Mouse (Mus musculus) embryonic fibroblast, embryonic 13.5 days (primary cell): ENCODE results near the gene A530016L24Rik.

ENCODE experiments used
- CTCF ChIP-seq: IDR thresholded peaks from 2 replicates; pipeline ENCODE4 v1.5.1; 2011; ENCODE audit warnings: mild to moderate bottlenecking, control low read depth, low read length, moderate library complexity, borderline replicate concordance; ENCODE audit not compliant: insufficient read depth
- POLR2A ChIP-seq: IDR thresholded peaks from 2 replicates; pipeline ENCODE4 v1.6.1; 2011; ENCODE audit warnings: low read depth, mild to moderate bottlenecking, control low read depth, low read length, moderate library complexity

GRCm38 (mm10) chr12:112537233-112537632 is 48.0 kb downstream of the A530016L24Rik start:
- no peak for TF ChIP-seq CTCF
- no peak for TF ChIP-seq POLR2A
